9 mouse cellular contexts compared by ENCODE assay signal in the genomic region with DNA sequence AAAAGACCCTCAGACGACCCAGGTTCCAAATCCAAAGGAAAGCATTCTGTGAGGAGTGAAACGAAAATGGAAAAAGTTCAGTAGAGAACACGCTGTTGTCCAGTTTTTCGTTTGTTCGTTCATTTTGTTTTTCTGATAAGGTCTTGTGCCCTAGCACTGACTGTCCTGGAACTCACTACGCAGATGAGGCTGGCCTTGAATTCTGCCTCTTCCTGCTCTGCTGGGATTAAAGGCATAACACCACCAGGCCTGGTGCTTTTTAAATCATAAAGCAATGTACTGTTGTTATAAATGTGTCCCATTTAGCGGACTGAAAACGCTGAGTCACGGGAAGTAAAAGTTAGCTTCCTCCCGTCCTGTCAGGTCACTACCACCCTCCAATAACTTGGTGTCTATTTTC. TPM values are rescaled to one million over a fixed set of nuclear protein-coding genes. Genes with fewer than 3 reads are reported as not detected.
A peak's percentile ranks its signal among the peaks of the same experiment; 100 is the strongest.
DNase-seq lines count a peak whose midpoint lies in the region; ATAC-seq lines count a peak whose summit lies in the region.
"Had no signal": no experiment of that assay in that cellular context is flagged by ENCODE, and none has a peak within 500 bp of the region (broad histone marks: within the 10 kb centered on the region; RNA-seq: fewer than 3 reads in every experiment).

No protein-coding gene starts in this region.

- no peak for DNase-seq in hindbrain, embryonic 10.5 days (ENCODE audit: low spot score)
- no peak for DNase-seq in hindbrain, embryonic 11.5 days (ENCODE audit: low spot score)
- DNase-seq in neural tube, embryonic 10.5 days (ENCODE audit: extremely low spot score, low spot score): no peak
- no peak for DNase-seq in right cerebral cortex, postnatal 10 days (ENCODE audit: low spot score in 2 of 2)

- no peak for ATAC-seq in hindbrain, embryonic 11.5 days (ENCODE audit: low FRiP score)
- ATAC-seq in neural tube, embryonic 13.5 days (ENCODE audit: low read depth): no peak
- no peak for ATAC-seq in hindbrain, embryonic 12.5 days (ENCODE audit: low FRiP score)
- no peak for ATAC-seq in neural tube, embryonic 15.5 days (ENCODE audit: low FRiP score)

- 78% methylated on average over 10 of the region's 10 CpGs for WGBS in hindbrain, embryonic 10.5 days
- WGBS in hindbrain, embryonic 11.5 days: 81% methylated on average over 10 of the region's 10 CpGs
- 77% methylated on average over 10 of the region's 10 CpGs for WGBS in neural tube, embryonic 13.5 days
- 77% methylated on average over 10 of the region's 10 CpGs for WGBS in hindbrain, embryonic 12.5 days
- 83% methylated on average over 10 of the region's 10 CpGs for WGBS in neural tube, embryonic 15.5 days

- H3K9ac ChIP-seq in hindbrain, embryonic 11.5 days (ENCODE audit: low read depth, low read length): no peak overlapping the region
- H3K9ac ChIP-seq in neural tube, embryonic 13.5 days: no peak overlapping the region
- H3K9ac ChIP-seq in hindbrain, embryonic 12.5 days: no peak overlapping the region
- H3K9ac ChIP-seq in neural tube, embryonic 15.5 days (replicated peaks): no peak overlapping the region

- no peaks in the 10 kb centered on the region for H3K36me3 ChIP-seq in hindbrain, embryonic 10.5 days
- H3K36me3 ChIP-seq in hindbrain, embryonic 11.5 days (ENCODE audit: control insufficient read depth, insufficient read depth, low read length): no peaks in the 10 kb centered on the region
- H3K36me3 ChIP-seq in neural tube, embryonic 13.5 days: no peaks in the 10 kb centered on the region
- H3K36me3 ChIP-seq in hindbrain, embryonic 12.5 days: no peaks in the 10 kb centered on the region
- H3K36me3 ChIP-seq in neural tube, embryonic 15.5 days: no peaks in the 10 kb centered on the region
- H3K36me3 ChIP-seq: intestine, embryonic 15.5 days; limb, embryonic 12.5 days had no signal

- H3K4me2 ChIP-seq in hindbrain, embryonic 11.5 days (replicated peaks; ENCODE audit: low read depth, low read length): no peak overlapping the region
- H3K4me2 ChIP-seq in neural tube, embryonic 13.5 days: no peak overlapping the region
- no peak overlapping the region for H3K4me2 ChIP-seq in hindbrain, embryonic 12.5 days (replicated peaks)
- peak overlapping the region; percentile 73; the same call in 1 of the 2 replicates for H3K4me2 ChIP-seq in neural tube, embryonic 15.5 days

- H3K9me3 ChIP-seq in hindbrain, embryonic 10.5 days: no peaks in the 10 kb centered on the region
- no peaks in the 10 kb centered on the region for H3K9me3 ChIP-seq in hindbrain, embryonic 11.5 days (ENCODE audit: control insufficient read depth, low read length)
- H3K9me3 ChIP-seq in neural tube, embryonic 13.5 days: no peaks in the 10 kb centered on the region
- H3K9me3 ChIP-seq in hindbrain, embryonic 12.5 days (replicated peaks): no peaks in the 10 kb centered on the region
- no peaks in the 10 kb centered on the region for H3K9me3 ChIP-seq in neural tube, embryonic 15.5 days (replicated peaks)
- H3K9me3 ChIP-seq: intestine, embryonic 15.5 days; limb, embryonic 12.5 days had no signal

- peaks cover 6% of the 10 kb centered on the region for H3K27me3 ChIP-seq in hindbrain, embryonic 10.5 days (ENCODE audit: insufficient read depth, poor library complexity, severe bottlenecking)
- no peaks in the 10 kb centered on the region for H3K27me3 ChIP-seq in hindbrain, embryonic 11.5 days (ENCODE audit: control insufficient read depth, insufficient read depth, low read length)
- H3K27me3 ChIP-seq in neural tube, embryonic 13.5 days: no peaks in the 10 kb centered on the region
- H3K27me3 ChIP-seq in hindbrain, embryonic 12.5 days: no peaks in the 10 kb centered on the region
- no peaks in the 10 kb centered on the region for H3K27me3 ChIP-seq in neural tube, embryonic 15.5 days (replicated peaks)
- H3K27me3 ChIP-seq: intestine, embryonic 15.5 days; limb, embryonic 12.5 days had no signal

- peaks cover 14% of the 10 kb centered on the region for H3K4me1 ChIP-seq in hindbrain, embryonic 10.5 days (replicated peaks)
- H3K4me1 ChIP-seq in hindbrain, embryonic 11.5 days (replicated peaks; ENCODE audit: control insufficient read depth, insufficient read depth, low read length): no peaks in the 10 kb centered on the region
- no peaks in the 10 kb centered on the region; the same call in 1 of the 2 replicates for H3K4me1 ChIP-seq in neural tube, embryonic 13.5 days (replicated peaks)
- 0 out of 2 replicates have a peak, but pooled peaks cover 7% of the 10 kb centered on the region for H3K4me1 ChIP-seq in hindbrain, embryonic 12.5 days
- peaks cover 5% of the 10 kb centered on the region for H3K4me1 ChIP-seq in neural tube, embryonic 15.5 days
- H3K4me1 ChIP-seq: intestine, embryonic 15.5 days had no signal

- peak overlapping the region; percentile 87 for H3K27ac ChIP-seq in hindbrain, embryonic 10.5 days
- no peak overlapping the region for H3K27ac ChIP-seq in hindbrain, embryonic 11.5 days (ENCODE audit: low read depth, low read length)
- H3K27ac ChIP-seq in neural tube, embryonic 13.5 days (replicated peaks): peak overlapping the region; percentile 83; the same call in 1 of the 2 replicates
- H3K27ac ChIP-seq in hindbrain, embryonic 12.5 days: 0 out of 2 replicates have a peak overlapping the region, but pooled peaks have one; percentile 86
- H3K27ac ChIP-seq in neural tube, embryonic 15.5 days (replicated peaks): peak overlapping the region; percentile 82; the same call in 1 of the 2 replicates
- H3K27ac ChIP-seq: intestine, embryonic 15.5 days; limb, embryonic 12.5 days had no signal

- peak overlapping the region; percentile 56; the same call in 1 of the 2 replicates for H3K4me3 ChIP-seq in hindbrain, embryonic 10.5 days
- no peak overlapping the region for H3K4me3 ChIP-seq in hindbrain, embryonic 11.5 days (ENCODE audit: low read depth, low read length)
- H3K4me3 ChIP-seq in neural tube, embryonic 13.5 days: no peak overlapping the region
- no peak overlapping the region for H3K4me3 ChIP-seq in hindbrain, embryonic 12.5 days
- no peak overlapping the region for H3K4me3 ChIP-seq in neural tube, embryonic 15.5 days (replicated peaks)

RNA-seq across cellular contexts. Expression of gene Mdm1, which starts 37.7 kb away (rescaled TPM):
- polyA plus RNA-seq in hindbrain, embryonic 10.5 days (2016; fragmentation: Nextera tagmentation; extraction: Ambion mirVana): 52.1 and 53.5 TPM in 2 replicates
- polyA plus RNA-seq in hindbrain, embryonic 11.5 days (2014; fragmentation: Nextera tagmentation; extraction: Ambion mirVana): 57.3 and 62.2 TPM in 2 replicates
- polyA plus RNA-seq in neural tube, embryonic 13.5 days (2015; fragmentation: Nextera tagmentation; extraction: Ambion mirVana): 28.8 and 32.2 TPM in 2 replicates
- polyA plus RNA-seq in hindbrain, embryonic 12.5 days (2016; fragmentation: Nextera tagmentation; extraction: Ambion mirVana): 49.8 and 50.7 TPM in 2 replicates
- 25.1 and 25.3 TPM in 2 replicates for polyA plus RNA-seq in neural tube, embryonic 15.5 days (2015; fragmentation: Nextera tagmentation; extraction: Ambion mirVana)
